Mouse (Mus musculus): ENCODE data around the gene Atp11a.

The Atp11a gene

GRCm38 (mm10) chr8:12824562-12824961 lies 67.7 kb downstream of the Atp11a start:
- no peak for DNase-seq

GRCm38 (mm10) chr8:12825236-12825635 lies 68.4 kb downstream of the Atp11a start:
- DNase-seq: no peak

- DNase-seq: no peak
These were observed 68.9 kb downstream of the Atp11a start for GRCm38 (mm10) chr8:12825686-12826237.

GRCm38 (mm10) chr8:12827124-12827523 lies 70.3 kb downstream of the Atp11a start:
- DNase-seq: no peak

GRCm38 (mm10) chr8:12828298-12828697 lies 71.5 kb downstream of the Atp11a start:
- DNase-seq: no peak

GRCm38 (mm10) chr8:12829381-12829780 lies 72.6 kb downstream of the Atp11a start:
- DNase-seq: no peak

- peak; percentile 35 for DNase-seq
These were observed 75.1 kb downstream of the Atp11a start for GRCm38 (mm10) chr8:12831659-12832589.

GRCm38 (mm10) chr8:12833616-12834015 lies 76.8 kb downstream of the Atp11a start:
- no peak for DNase-seq

GRCm38 (mm10) chr8:12840834-12841233 lies 84.0 kb downstream of the Atp11a start:
- DNase-seq: no peak

GRCm38 (mm10) chr8:12842342-12842995 lies 85.7 kb downstream of the Atp11a start:
- DNase-seq: no peak

- DNase-seq: no peak
These were observed 87.6 kb downstream of the Atp11a start for GRCm38 (mm10) chr8:12844347-12844950.

- DNase-seq: no peak
These were observed 89.6 kb downstream of the Atp11a start for GRCm38 (mm10) chr8:12846447-12846846.

- no peak for DNase-seq
These were observed 94.4 kb downstream of the Atp11a start for GRCm38 (mm10) chr8:12851241-12851640.

GRCm38 (mm10) chr8:12856038-12856437 lies 99.2 kb downstream of the Atp11a start:
- DNase-seq: no peak

- DNase-seq: no peak
These were observed 106.2 kb downstream of the Atp11a start for GRCm38 (mm10) chr8:12863061-12863460.

GRCm38 (mm10) chr8:12863608-12864007 lies 106.8 kb downstream of the Atp11a start:
- no peak for DNase-seq

- no peak for DNase-seq
These were observed 109.0 kb downstream of the Atp11a start for GRCm38 (mm10) chr8:12865790-12866189.

- DNase-seq: no peak
These were observed 112.8 kb downstream of the Atp11a start for GRCm38 (mm10) chr8:12869661-12870060.

GRCm38 (mm10) chr8:12870656-12871055 lies 113.8 kb downstream of the Atp11a start:
- DNase-seq: no peak

- DNase-seq: no peak
These were observed 114.6 kb downstream of the Atp11a start for GRCm38 (mm10) chr8:12871461-12871860.

- DNase-seq: no peak
These were observed 116.2 kb downstream of the Atp11a start for GRCm38 (mm10) chr8:12872983-12873356.

- no peak for DNase-seq
These were observed 116.7 kb downstream of the Atp11a start, which contains the start of gene Mcf2l for GRCm38 (mm10) chr8:12873357-12874046. Mcf2l (plus strand) TSS chr8:12873806.

Measured in layer of hippocampus, adult 9-11 months (tissue).